Mouse (Mus musculus): ENCODE data around the gene Relt. TPM values are rescaled to one million over a fixed set of nuclear protein-coding genes. Genes with fewer than 3 reads are reported as not detected.

Gene Relt
- total and polyA plus RNA-seq, 3 experiments = 24.5 to 31.1 (median 29.9) TPM

- DNase-seq (ENCODE audit: extremely low read depth) = peak; percentile 77
- Histone ChIP-seq H3K36me3 (replicated peaks in 1 of 2; ENCODE audit: control insufficient read depth in 1 of 2, insufficient read depth in 1 of 2, low read length in 1 of 2) (no peaks in the 10 kb centered on the region), H3K4me2 (ENCODE audit: insufficient read depth, low read depth, poor library complexity, severe bottlenecking) (no peak overlapping the region), H3K9ac (ENCODE audit: insufficient read depth, low read depth) (no peak overlapping the region), H3K79me2 (replicated peaks; ENCODE audit: control insufficient read depth, extremely low read depth, insufficient read depth, poor library complexity, severe bottlenecking) (no peaks in the 10 kb centered on the region), H3K27me3 (replicated peaks) (peaks cover 3% of the 10 kb centered on the region), H3K9me3 (replicated peaks; ENCODE audit: low read length) (no peaks in the 10 kb centered on the region), H3K4me1 (ENCODE audit: control insufficient read depth in 1 of 2, insufficient read depth in 2 of 2) (peaks cover 0 to 40% of the 10 kb centered on the region in 2 experiments; a peak in 2 of 4 replicates), H3K4me3 (replicated peaks in 1 of 3; ENCODE audit: low read depth in 2 of 3, low read length in 2 of 3, poor library complexity in 1 of 3) (no peak overlapping the region), H3K27ac (ENCODE audit: insufficient read depth, low read depth) (no peak overlapping the region)
- TF ChIP-seq SMC3 (IDR thresholded peaks at IDR 0.05; ENCODE audit: low read depth, low read length) = peak; percentile 71
- no peak for TF ChIP-seq KAT2A (IDR thresholded peaks at IDR 0.05; ENCODE audit: insufficient replicate concordance, low read length)
- TF ChIP-seq MYC (IDR thresholded peaks at IDR 0.05; ENCODE audit: low read depth, low read length) = peak; percentile 95
- 0 out of 2 replicates have a peak, but pooled peaks have one; percentile 8 for TF ChIP-seq ZC3H11A (IDR thresholded peaks at IDR 0.05; ENCODE audit: low read depth, low read length)
- no peak for TF ChIP-seq POLR2AphosphoS2 (IDR thresholded peaks at IDR 0.05; ENCODE audit: low read depth, low read length)
- TF ChIP-seq GABPA (IDR thresholded peaks at IDR 0.05; ENCODE audit: insufficient replicate concordance, low read depth, low read length) = no peak
- TF ChIP-seq MEF2A (IDR thresholded peaks at IDR 0.05; ENCODE audit: borderline replicate concordance, low read depth, low read length) = 0 out of 2 replicates have a peak, but pooled peaks have one; percentile 9
- peak; percentile 98 for TF ChIP-seq RAD21 (IDR thresholded peaks at IDR 0.05; ENCODE audit: low read depth, low read length)
- no peak for TF ChIP-seq ZMIZ1 (IDR thresholded peaks at IDR 0.05; ENCODE audit: low read depth, low read length)
- peak; percentile 98 for TF ChIP-seq CTCF (conservative IDR thresholded peaks at IDR 0.05 in 1 of 2, IDR thresholded peaks at IDR 0.05 in 1 of 2; ENCODE audit: low read depth in 2 of 2, low read length in 2 of 2)
- peak; percentile 98 for TF ChIP-seq ZNF384 (IDR thresholded peaks at IDR 0.05; ENCODE audit: low read depth, low read length)
- no peak for TF ChIP-seq HCFC1 (IDR thresholded peaks at IDR 0.05; ENCODE audit: low read depth, low read length)
- no peak for TF ChIP-seq UBTF (IDR thresholded peaks at IDR 0.05; ENCODE audit: low read depth, low read length)
- no peak; the same call in 1 of the 2 replicates for TF ChIP-seq NELFE (IDR thresholded peaks at IDR 0.05; ENCODE audit: low read depth, low read length)
- TF ChIP-seq EP300 (IDR thresholded peaks at IDR 0.05; ENCODE audit: low read length) = no peak
- TF ChIP-seq MAFK (IDR thresholded peaks at IDR 0.05; ENCODE audit: insufficient replicate concordance, low read length) = no peak
- no peak for TF ChIP-seq PAX5 (IDR thresholded peaks at IDR 0.05; ENCODE audit: low read length)
- TF ChIP-seq USF1 (IDR thresholded peaks at IDR 0.05; ENCODE audit: low read depth, low read length) = no peak
- TF ChIP-seq TCF12 (IDR thresholded peaks at IDR 0.05; ENCODE audit: low read depth, low read length) = no peak
- TF ChIP-seq JUND (conservative IDR thresholded peaks at IDR 0.05; ENCODE audit: low read depth, low read length) = no peak
- no peak for TF ChIP-seq MAZ (IDR thresholded peaks at IDR 0.05; ENCODE audit: low read depth, low read length)
- no peak for TF ChIP-seq RCOR1 (conservative IDR thresholded peaks at IDR 0.05; ENCODE audit: low read depth, low read length)
- TF ChIP-seq BHLHE40 (IDR thresholded peaks at IDR 0.05; ENCODE audit: low read depth, low read length) = no peak
- TF ChIP-seq ETS1 (conservative IDR thresholded peaks at IDR 0.05; ENCODE audit: low read depth, low read length) = no peak
- TF ChIP-seq JUN (IDR thresholded peaks at IDR 0.05; ENCODE audit: insufficient read depth, low read depth, low read length) = 0 out of 2 replicates have a peak, but pooled peaks have one; percentile 4
- no peak for TF ChIP-seq NRF1 (IDR thresholded peaks at IDR 0.05; ENCODE audit: low read depth, low read length)
- no peak for TF ChIP-seq MXI1 (IDR thresholded peaks at IDR 0.05; ENCODE audit: low read depth, low read length)
- peak; percentile 63; the same call in 1 of the 2 replicates for TF ChIP-seq MAX (IDR thresholded peaks at IDR 0.05; ENCODE audit: low read length)
- no peak for TF ChIP-seq POLR2A (IDR thresholded peaks at IDR 0.05; ENCODE audit: low read depth, low read length)
- no peak for TF ChIP-seq E2F4 (IDR thresholded peaks at IDR 0.05; ENCODE audit: insufficient replicate concordance, low read depth, low read length)
- TF ChIP-seq IRF4 (IDR thresholded peaks at IDR 0.05; ENCODE audit: low read depth, low read length) = no peak
- no peak for TF ChIP-seq CHD2 (IDR thresholded peaks at IDR 0.05; ENCODE audit: low read length)
- TF ChIP-seq USF2 (conservative IDR thresholded peaks at IDR 0.05; ENCODE audit: low read depth, low read length) = no peak
- 0 out of 2 replicates have a peak, but pooled peaks have one; percentile 34 for TF ChIP-seq ELF1 (IDR thresholded peaks at IDR 0.05; ENCODE audit: low read depth, low read length)
- no peak for TF ChIP-seq CHD1 (IDR thresholded peaks at IDR 0.05; ENCODE audit: low read depth, low read length)
- TF ChIP-seq TBP (conservative IDR thresholded peaks at IDR 0.05; ENCODE audit: low read depth, low read length) = no peak
- no peak for TF ChIP-seq SIN3A (IDR thresholded peaks at IDR 0.05; ENCODE audit: low read length)
- TF ChIP-seq ZKSCAN1 (IDR thresholded peaks at IDR 0.05; ENCODE audit: borderline replicate concordance, low read depth, low read length) = no peak
- dilution Hi-C loops (cut with MboI; ENCODE audit: extremely low pct_ligation_motif_present, extremely low pct_unique_long_range_greater_than_20kb, low sequenced_read_pairs) (no loop called here), in situ Hi-C loops (cut with MboI; ENCODE audit: low pct_ligation_motif_present, low pct_unique_long_range_greater_than_20kb, low sequenced_read_pairs) (no loop called here)
These were observed 44.0 kb upstream of the Relt start for GRCm38 (mm10) chr7:100907231-100907630.

Measured in CH12.LX (cell line).